Mouse (Mus musculus) heart, postnatal 0 days (tissue): ENCODE measurements around the gene Galnt6. TPM values are rescaled to one million over a fixed set of nuclear protein-coding genes. Genes with fewer than 3 reads are reported as not detected.

ENCODE experiments used
- ATAC-seq: fragments of 200-750 bp; cut with Nextera tagmentation; 2 replicates; pipeline ENCODE4 v1.8.0; 2017; ENCODE audit warnings: low read depth, moderate number of reproducible peaks, moderate library complexity; ENCODE audit not compliant: insufficient read depth
- DNase-seq: peaks from one replicate; pipeline ENCODE4 v3.0.0-alpha.2; 2016; ENCODE audit warnings: low spot score
- H3K27ac ChIP-seq: fragments of 300-500 bp; sonication (generic); 2 replicates; pipeline ENCODE4 v1.5.1; 2014; ENCODE audit warnings: low read depth, mild to moderate bottlenecking
- H3K27me3 ChIP-seq: fragments of 300-500 bp; sonication (generic); 2 replicates; pipeline ENCODE4 v1.6.1; 2014; ENCODE audit warnings: low read length, mixed read lengths; ENCODE audit not compliant: control insufficient read depth, insufficient read depth
- H3K36me3 ChIP-seq: fragments of 300-500 bp; sonication (generic); replicated peaks from 2 replicates; pipeline ENCODE4 v1.6.1; 2014; ENCODE audit warnings: low read length, mixed read lengths; ENCODE audit not compliant: control insufficient read depth, insufficient read depth
- H3K4me1 ChIP-seq: fragments of 300-500 bp; sonication (generic); 2 replicates; pipeline ENCODE4 v1.6.1; 2014; ENCODE audit warnings: antibody characterized with exemption; ENCODE audit not compliant: control insufficient read depth, insufficient read depth
- H3K4me2 ChIP-seq: fragments of 300-500 bp; sonication (generic); 2 replicates; pipeline ENCODE4 v1.6.1; 2014; ENCODE audit warnings: low read depth, mild to moderate bottlenecking, low read length, moderate library complexity
- H3K4me3 ChIP-seq: fragments of 300-500 bp; sonication (generic); 2 replicates; pipeline ENCODE4 v1.5.1; 2014; ENCODE audit warnings: low read depth, low read length
- H3K9ac ChIP-seq: fragments of 300-500 bp; sonication (generic); replicated peaks from 2 replicates; pipeline ENCODE4 v1.6.1; 2014; ENCODE audit warnings: low read depth, low read length, mixed read lengths
- H3K9me3 ChIP-seq: fragments of 300-500 bp; sonication (generic); replicated peaks from 2 replicates; pipeline ENCODE4 v1.6.1; 2016; ENCODE audit warnings: low read length; ENCODE audit not compliant: control insufficient read depth
- CTCF ChIP-seq: IDR thresholded peaks from 2 replicates; pipeline ENCODE4 v1.5.1; 2016; ENCODE audit warnings: antibody characterized with exemption, control low read depth, low read depth
- EP300 ChIP-seq: IDR thresholded peaks from 2 replicates; pipeline ENCODE4 v1.6.1; 2016; ENCODE audit warnings: antibody characterized with exemption, low read depth
- WGBS: fragments of 180-500 bp; shearing (Covaris S2); extraction: QIAGEN DNeasy Blood & Tissue Kit; methylation state at CpG from one replicate; pipeline ENCODE4 v1.1.7; 2014; 5-methylcytosine and 5-hydroxymethylcytosine counted together
- polyA plus RNA-seq: library from polyadenylated mRNA; unstranded; fragments of >200 nt; fragmentation: Nextera tagmentation; extraction: Ambion mirVana; gene quantifications from 2 replicates; pipeline ENCODE4 v1.2.1, GENCODE M21; 2015
- total RNA-seq: library from RNA; depleted of rRNA; stranded (reverse); fragments of >200 nt; gene quantifications from 2 replicates; pipeline ENCODE4 v1.2.3, GENCODE M21; 2014; ENCODE audit warnings: low replicate concordance

Galnt6 gene
- total and polyA plus RNA-seq, 2 experiments from 2014 or later = 0.46 to 0.92 TPM

DNA sequence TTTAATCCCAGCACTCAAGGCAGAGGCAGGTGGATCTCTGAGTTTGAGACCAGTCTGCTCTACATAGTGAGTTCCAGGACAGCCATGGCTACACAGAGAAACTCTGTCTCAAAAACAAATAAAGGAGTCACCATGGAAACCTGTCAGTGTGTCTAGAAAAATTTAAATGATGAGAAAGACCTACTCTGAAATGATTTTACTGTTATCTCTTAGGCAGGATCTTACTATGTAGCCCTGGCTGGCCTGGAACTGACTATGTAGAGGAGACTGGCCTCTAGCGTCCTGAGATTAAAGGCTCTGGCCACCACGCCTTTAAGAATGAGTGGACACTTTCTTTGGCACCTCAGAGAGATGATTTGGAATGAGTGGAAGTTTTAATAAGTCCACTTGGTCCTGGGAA is 23.3 kb upstream of the Galnt6 start:
- H3K4me3 ChIP-seq = no peak overlapping the region
- no peak overlapping the region for H3K4me2 ChIP-seq
- no peaks in the 10 kb centered on the region for H3K4me1 ChIP-seq
- ATAC-seq (no peak), DNase-seq (no peak)
- no peak overlapping the region for H3K9ac ChIP-seq
- H3K9me3 ChIP-seq = no peaks in the 10 kb centered on the region
- no peak for TF ChIP-seq EP300
- no peaks in the 10 kb centered on the region for H3K36me3 ChIP-seq
- no peak overlapping the region for H3K27ac ChIP-seq
- 56% methylated on average over 2 of the region's 2 CpGs for WGBS
- peaks cover 14% of the 10 kb centered on the region for H3K27me3 ChIP-seq

DNA sequence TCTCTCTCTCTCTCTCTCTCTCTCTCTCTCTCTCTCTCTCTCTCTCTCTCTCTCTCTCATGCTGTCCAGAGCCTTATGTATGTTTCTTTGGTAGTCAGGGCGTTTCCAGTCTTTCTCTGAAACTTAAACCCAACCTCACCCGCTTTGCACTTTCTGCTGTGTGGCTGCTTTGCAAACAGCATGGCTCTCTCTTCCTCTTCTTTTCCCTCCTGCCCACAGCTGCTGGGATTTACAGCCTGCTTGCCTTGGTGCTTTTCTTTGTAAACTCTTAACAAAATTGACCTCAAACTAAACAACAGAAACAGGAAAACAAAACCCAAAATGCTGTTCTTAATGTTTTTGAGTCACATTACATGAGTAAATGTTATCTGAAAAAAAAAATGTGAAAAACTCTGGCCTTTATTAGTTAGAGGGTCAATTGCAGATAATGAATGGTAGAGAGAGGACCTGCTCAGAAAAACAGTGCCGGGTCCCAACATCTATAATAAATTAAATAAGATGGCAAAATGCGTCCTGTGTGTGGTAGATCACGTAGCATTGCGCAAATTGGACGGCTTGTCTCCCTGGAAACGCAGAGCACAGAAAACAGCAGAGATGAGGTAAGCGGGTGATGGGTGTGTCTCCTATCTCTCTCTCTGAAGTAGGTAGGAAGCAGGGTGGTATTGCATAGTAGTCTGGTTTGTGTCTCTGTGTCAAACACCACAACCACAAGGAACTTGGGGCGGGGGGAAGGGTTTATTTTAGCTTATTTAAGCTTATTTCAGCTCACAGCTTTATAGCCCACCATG is 20.8 kb upstream of the Galnt6 start:
- Histone ChIP-seq H3K9me3 (no peaks in the 10 kb centered on the region), H3K9ac (no peak overlapping the region), H3K4me2 (no peak overlapping the region), H3K27me3 (peaks cover 11% of the 10 kb centered on the region), H3K4me1 (peaks cover 7% of the 10 kb centered on the region; the same call in 1 of the 2 replicates), H3K36me3 (no peaks in the 10 kb centered on the region), H3K4me3 (no peak overlapping the region), H3K27ac (no peak overlapping the region)
- ATAC-seq = no peak
- no peak for DNase-seq
- WGBS = 63% methylated on average over 10 of the region's 10 CpGs
- TF ChIP-seq EP300 (no peak), CTCF (no peak)

DNA sequence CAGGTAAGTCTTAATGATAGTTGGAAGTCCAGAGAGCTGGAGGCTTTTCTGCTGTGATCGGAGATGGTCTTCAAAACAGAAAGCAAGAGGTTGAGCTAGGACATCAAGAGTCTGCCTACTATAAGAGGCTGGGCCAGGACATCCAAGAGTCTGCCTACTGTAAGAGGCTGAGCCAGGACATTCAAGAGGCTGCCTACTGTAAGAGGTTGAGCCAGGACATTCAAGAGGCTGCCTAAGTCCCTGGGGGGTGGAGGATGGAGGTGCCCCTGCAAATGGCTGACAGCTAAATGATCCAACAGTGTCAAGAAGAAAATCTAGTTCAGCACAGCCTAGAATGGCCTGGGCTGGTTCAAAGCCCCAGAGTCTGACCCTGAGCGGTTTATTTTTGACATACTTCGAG is 19.4 kb upstream of the Galnt6 start:
- TF ChIP-seq EP300 (no peak), CTCF (no peak)
- no peaks in the 10 kb centered on the region for H3K36me3 ChIP-seq
- H3K9me3 ChIP-seq = no peaks in the 10 kb centered on the region
- H3K4me3 ChIP-seq = no peak overlapping the region
- ATAC-seq (no peak), DNase-seq (no peak)
- no peak overlapping the region for H3K27ac ChIP-seq
- 67% methylated on average over 3 of the region's 3 CpGs for WGBS
- peaks cover 7% of the 10 kb centered on the region for H3K27me3 ChIP-seq
- no peak overlapping the region for H3K4me2 ChIP-seq
- H3K9ac ChIP-seq = no peak overlapping the region
- H3K4me1 ChIP-seq = peaks cover 7% of the 10 kb centered on the region; the same call in 1 of the 2 replicates

DNA sequence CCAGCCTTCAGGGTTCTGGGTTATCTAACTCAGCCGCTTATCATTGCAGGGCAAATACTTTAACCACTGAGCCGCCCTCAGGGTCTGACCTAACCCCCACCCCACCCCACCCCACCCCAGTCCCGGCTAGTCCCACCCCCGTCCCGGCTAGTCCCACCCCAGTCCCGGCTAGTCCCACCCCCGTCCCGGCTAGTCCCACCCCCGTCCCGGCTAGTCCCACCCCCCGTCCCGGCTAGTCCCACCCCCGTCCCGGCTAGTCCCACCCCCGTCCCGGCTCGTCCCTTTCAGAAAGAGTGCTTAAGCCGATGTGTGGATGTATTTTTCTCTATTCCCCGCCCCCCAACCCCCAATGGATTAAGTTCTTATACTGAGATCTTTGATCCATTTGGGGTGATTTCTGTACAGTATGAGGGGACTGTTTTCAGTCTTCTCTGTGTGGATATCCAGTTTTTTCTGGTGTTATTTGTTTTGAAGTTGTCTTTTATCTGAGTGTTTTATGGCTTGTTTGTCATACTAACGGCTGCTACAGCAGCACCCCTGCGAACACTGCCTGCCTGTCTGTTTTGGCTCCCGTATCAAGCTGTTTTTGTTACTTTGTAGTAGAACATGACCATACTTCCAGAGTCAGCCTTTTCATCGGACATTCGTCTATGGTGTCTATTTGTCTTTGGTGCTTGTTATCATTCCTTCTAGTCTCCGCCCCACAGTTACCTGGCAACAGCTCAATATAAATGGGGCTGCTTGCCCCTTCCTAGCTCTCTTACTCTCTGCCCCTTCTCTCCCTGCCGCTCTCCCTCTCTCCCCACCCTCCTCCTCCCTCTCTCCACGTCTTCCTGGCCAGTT is 18.2 kb upstream of the Galnt6 start:
- Histone ChIP-seq H3K9me3 (no peaks in the 10 kb centered on the region), H3K27me3 (no peaks in the 10 kb centered on the region), H3K27ac (no peak overlapping the region), H3K9ac (no peak overlapping the region), H3K36me3 (no peaks in the 10 kb centered on the region), H3K4me1 (peaks cover 7% of the 10 kb centered on the region; the same call in 1 of the 2 replicates), H3K4me3 (peak overlapping the region; percentile 24), H3K4me2 (peak overlapping the region; percentile 55)
- WGBS = 5% methylated on average over 24 of the region's 27 CpGs
- ATAC-seq = peak; percentile 36; the same call in 1 of the 2 replicates
- TF ChIP-seq EP300 (no peak), CTCF (no peak)
- no peak for DNase-seq

DNA sequence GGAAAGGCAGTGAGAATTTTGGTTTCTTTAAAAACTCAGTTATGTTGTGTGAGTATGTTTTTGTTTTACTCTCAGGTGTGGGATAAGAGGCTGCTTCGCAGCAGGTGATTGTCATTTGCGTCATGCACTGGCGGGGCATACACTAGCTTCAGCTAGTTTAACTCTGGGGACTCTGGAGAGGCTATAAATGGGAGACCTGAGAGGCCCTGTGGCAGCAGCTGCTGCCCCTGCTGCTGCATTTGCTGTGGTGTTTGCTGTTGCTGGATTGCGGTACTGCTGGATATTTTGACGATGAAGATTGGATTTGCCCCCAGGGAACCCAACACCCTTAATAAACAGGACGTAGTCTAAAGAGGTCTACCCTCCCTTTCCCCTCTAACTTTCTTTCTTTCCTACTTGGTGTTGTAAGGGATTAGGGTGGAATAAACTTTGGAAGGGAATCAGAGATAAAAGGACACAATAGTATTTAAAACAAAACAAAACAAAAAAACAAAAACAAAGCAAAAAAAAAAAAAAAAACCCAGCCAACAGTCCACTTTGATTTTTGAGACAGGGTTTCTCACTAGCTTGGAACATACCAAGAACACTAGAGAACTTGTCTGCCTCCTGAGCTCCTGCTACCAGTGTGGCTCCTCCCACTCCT is 17.4 kb upstream of the Galnt6 start:
- Histone ChIP-seq H3K27me3 (no peaks in the 10 kb centered on the region), H3K4me2 (peak overlapping the region; percentile 55), H3K9ac (no peak overlapping the region), H3K4me1 (peaks cover 7% of the 10 kb centered on the region; the same call in 1 of the 2 replicates), H3K9me3 (no peaks in the 10 kb centered on the region), H3K27ac (no peak overlapping the region), H3K4me3 (peak overlapping the region; percentile 24), H3K36me3 (no peaks in the 10 kb centered on the region)
- TF ChIP-seq EP300 (no peak), CTCF (no peak)
- ATAC-seq (no peak), DNase-seq (no peak)
- WGBS = 34% methylated on average over 6 of the region's 6 CpGs
